Mouse (Mus musculus): Measurements from ENCODE around the gene 1700019A02Rik.

1700019A02Rik gene

GRCm38 (mm10) chr1:53187536-53187935 is at the start of gene 1700019A02Rik:
Gene 1700019A02Rik, minus strand, starts transcription at chr1:53187636.
- DNase-seq (ENCODE audit: low spot score), result no peak

GRCm38 (mm10) chr1:53226063-53226462 is 38.6 kb upstream of the 1700019A02Rik start:
- no peak for DNase-seq (ENCODE audit: low spot score)

GRCm38 (mm10) chr1:53225616-53226015 is 38.2 kb upstream of the 1700019A02Rik start:
- no peak for DNase-seq (ENCODE audit: low spot score)

DNA sequence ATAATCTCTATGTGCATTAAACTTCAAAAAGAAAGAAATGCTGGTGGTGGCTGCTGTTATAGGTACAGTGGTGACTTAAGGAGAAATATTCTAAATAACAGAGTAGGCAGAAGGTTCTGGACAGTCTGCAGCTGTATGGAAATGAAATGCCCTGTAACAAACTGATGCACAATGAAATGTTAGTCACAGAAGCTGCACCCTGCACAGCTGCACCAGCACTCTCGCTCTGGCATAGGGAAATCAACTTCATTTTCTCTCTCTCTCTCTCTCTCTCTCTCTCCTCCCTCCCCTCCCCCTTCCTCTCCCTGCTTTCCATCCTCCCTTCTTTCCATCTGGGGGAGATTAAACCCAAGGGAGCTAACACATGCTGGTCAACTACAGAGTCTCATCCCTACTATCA is 37.3 kb upstream of the 1700019A02Rik start:
- no peak for DNase-seq (ENCODE audit: low spot score)

GRCm38 (mm10) chr1:53210136-53210535 is 22.7 kb upstream of the 1700019A02Rik start:
- DNase-seq (ENCODE audit: low spot score), result no peak

- DNase-seq (ENCODE audit: low spot score), result no peak
Measured at GRCm38 (mm10) chr1:53203902-53204301, 16.5 kb upstream of the 1700019A02Rik start.

- DNase-seq (ENCODE audit: low spot score), result no peak
Measured at GRCm38 (mm10) chr1:53201630-53202199, 14.3 kb upstream of the 1700019A02Rik start.

- no peak for DNase-seq (ENCODE audit: low spot score)
Measured at GRCm38 (mm10) chr1:53194536-53194935, 7.1 kb upstream of the 1700019A02Rik start.

DNA sequence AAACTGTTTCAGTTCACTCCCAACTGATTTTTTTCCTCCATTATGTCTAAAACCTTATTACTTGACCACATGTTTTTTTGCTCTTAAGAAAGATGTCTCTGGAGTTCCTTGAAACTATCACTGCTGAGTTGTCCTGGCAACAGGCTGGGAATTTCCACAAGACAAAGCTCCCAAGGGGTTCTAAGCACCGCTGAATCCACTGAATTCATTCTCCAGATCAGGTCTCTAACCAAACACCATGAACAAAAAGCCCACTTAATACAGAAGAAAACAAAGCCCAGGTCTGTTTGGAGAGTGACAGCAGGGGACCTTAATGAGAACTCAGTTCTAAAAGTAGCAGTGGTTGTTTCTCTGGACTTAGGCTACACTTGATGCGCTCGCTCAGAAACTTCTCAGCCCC is 3.8 kb upstream of the 1700019A02Rik start:
- no peak for DNase-seq (ENCODE audit: low spot score)

DNA sequence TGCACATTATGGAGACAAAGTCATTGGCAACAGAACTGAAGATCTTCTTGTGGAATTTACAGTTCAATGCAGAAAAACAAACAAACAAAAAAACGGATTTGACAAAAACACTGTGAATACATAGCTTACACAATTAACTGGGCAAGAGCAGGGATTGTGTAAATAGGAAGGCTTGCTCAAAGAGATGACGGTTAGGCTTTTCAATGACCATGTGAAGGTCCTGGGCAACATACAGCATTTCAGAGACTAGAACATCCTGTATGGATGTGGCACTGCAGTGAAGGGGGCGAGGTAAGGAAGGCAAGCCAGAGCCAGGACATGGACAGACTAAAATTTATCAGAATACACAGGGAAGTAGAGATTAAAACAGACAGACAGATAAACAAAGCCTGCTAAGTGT is 2.2 kb upstream of the 1700019A02Rik start:
- DNase-seq (ENCODE audit: low spot score), result no peak

GRCm38 (mm10) chr1:53186301-53186700 is 1.1 kb downstream of the 1700019A02Rik start:
- no peak for DNase-seq (ENCODE audit: low spot score)

- DNase-seq (ENCODE audit: low spot score), result no peak
Measured at GRCm38 (mm10) chr1:53157715-53158114, 29.7 kb downstream of the 1700019A02Rik start.

- no peak for DNase-seq (ENCODE audit: low spot score)
Measured at GRCm38 (mm10) chr1:53123066-53123465, 64.4 kb downstream of the 1700019A02Rik start.

- DNase-seq (ENCODE audit: low spot score), result no peak
Measured at GRCm38 (mm10) chr1:53110561-53110960, 76.9 kb downstream of the 1700019A02Rik start.
